In genomic region chr14:52020486-52021137, GRCm38 (mm10) we compare ENCODE assay signal across 8 mouse cellular contexts. TPM values are rescaled to one million over a fixed set of nuclear protein-coding genes. Genes with fewer than 3 reads are reported as not detected.
DNase-seq lines count a peak whose midpoint lies in the region; ATAC-seq and TF ChIP-seq lines count a peak whose summit lies in the region.

TSS of gene Zfp219 (minus strand) at chr14:52020733.

- TF ChIP-seq CTCF in CH12.LX (conservative IDR thresholded peaks at IDR 0.05 in 1 of 2, IDR thresholded peaks at IDR 0.05 in 1 of 2; ENCODE audit: low read depth in 2 of 2, low read length in 2 of 2) = peak in 1 of 2 experiments; percentile 83; a peak in 2 of 4 replicates
- peak; percentile 83 for TF ChIP-seq CTCF in kidney, postnatal 0 days (IDR thresholded peaks at IDR 0.05; ENCODE audit: low read depth)

- H3K79me2 ChIP-seq in CH12.LX (replicated peaks; ENCODE audit: control insufficient read depth, extremely low read depth, insufficient read depth, poor library complexity, severe bottlenecking) (no peaks in the 10 kb centered on the region; the same call in 1 of the 2 replicates), myocyte (ENCODE audit: control insufficient read depth, insufficient read depth) (no peaks in the 10 kb centered on the region)

- dilution Hi-C loops in CH12.LX (cut with MboI; ENCODE audit: extremely low pct_ligation_motif_present, extremely low pct_unique_long_range_greater_than_20kb, low sequenced_read_pairs) = no loop called here

- peak within 1 kb of the TSS; percentile 94 for H3K9ac ChIP-seq in CH12.LX (ENCODE audit: insufficient read depth, low read depth)
- H3K9ac ChIP-seq in heart, embryonic 13.5 days = peak within 1 kb of the TSS; percentile 96
- H3K9ac ChIP-seq in kidney, postnatal 0 days (ENCODE audit: low read depth, low read length) = peak within 1 kb of the TSS; percentile 86
- peak within 1 kb of the TSS; percentile 98 for H3K9ac ChIP-seq in liver, embryonic 11.5 days (ENCODE audit: low read depth, low read length)

- peak; percentile 70 for ATAC-seq in erythroid progenitor cell, adult 5-6 weeks (replicated peaks; ENCODE audit: low FRiP score, poor library complexity, severe bottlenecking)
- peak; percentile 45 for ATAC-seq in heart, embryonic 13.5 days (ENCODE audit: extremely low read depth, insufficient number of reproducible peaks, low FRiP score, low TSS enrichment)
- peak; percentile 70 for ATAC-seq in kidney, postnatal 0 days (replicated peaks; ENCODE audit: low FRiP score, low read depth)
- ATAC-seq in liver, embryonic 11.5 days (replicated peaks; ENCODE audit: low FRiP score) = peak; percentile 67

- peak; percentile 73 for TF ChIP-seq RAD21 in CH12.LX (IDR thresholded peaks at IDR 0.05; ENCODE audit: low read depth, low read length)

- peak within 1 kb of the TSS; percentile 72 for H3K4me2 ChIP-seq in CH12.LX (ENCODE audit: insufficient read depth, low read depth, poor library complexity, severe bottlenecking)
- peak within 1 kb of the TSS; percentile 78 for H3K4me2 ChIP-seq in heart, embryonic 13.5 days
- peak within 1 kb of the TSS; percentile 74 for H3K4me2 ChIP-seq in kidney, postnatal 0 days (ENCODE audit: low read length)
- peak within 1 kb of the TSS; percentile 85 for H3K4me2 ChIP-seq in liver, embryonic 11.5 days
- peak within 1 kb of the TSS; percentile 93 for H3K4me2 ChIP-seq in myocyte (ENCODE audit: low read depth)

- 9% methylated on average over 15 of the region's 15 CpGs for WGBS in heart, embryonic 13.5 days
- 2% methylated on average over 15 of the region's 15 CpGs for WGBS in kidney, postnatal 0 days
- 15% methylated on average over 15 of the region's 15 CpGs for WGBS in liver, embryonic 11.5 days

- H3K4me3 ChIP-seq in CH12.LX (replicated peaks in 1 of 3; ENCODE audit: low read depth in 2 of 3, low read length in 2 of 3, poor library complexity in 1 of 3) = peak within 1 kb of the TSS; percentile 67 to 72 (median 71)
- peak within 1 kb of the TSS; percentile 67 for H3K4me3 ChIP-seq in heart, embryonic 13.5 days
- H3K4me3 ChIP-seq in kidney, postnatal 0 days (replicated peaks; ENCODE audit: low read depth, low read length) = peak within 1 kb of the TSS; percentile 67
- H3K4me3 ChIP-seq in liver, embryonic 11.5 days (ENCODE audit: low read depth, low read length) = peak within 1 kb of the TSS; percentile 74
- peak within 1 kb of the TSS; percentile 53 for H3K4me3 ChIP-seq in myocyte

- H3K36me3 ChIP-seq in CH12.LX (replicated peaks in 1 of 2; ENCODE audit: control insufficient read depth in 1 of 2, insufficient read depth in 1 of 2, low read length in 1 of 2) (peaks cover 0 to 17% of the 10 kb centered on the region in 2 experiments), myocyte (ENCODE audit: control insufficient read depth, insufficient read depth) (no peaks in the 10 kb centered on the region)
- H3K36me3 ChIP-seq in heart, embryonic 13.5 days = no peaks in the 10 kb centered on the region
- H3K36me3 ChIP-seq in kidney, postnatal 0 days (ENCODE audit: insufficient read depth, low read length) = no peaks in the 10 kb centered on the region
- 0 out of 2 replicates have a peak, but pooled peaks cover 3% of the 10 kb centered on the region for H3K36me3 ChIP-seq in liver, embryonic 11.5 days (ENCODE audit: control insufficient read depth, insufficient read depth, low read length)

- H3K9me3 ChIP-seq in CH12.LX (replicated peaks; ENCODE audit: low read length) = no peaks in the 10 kb centered on the region
- H3K9me3 ChIP-seq in heart, embryonic 13.5 days = no peaks in the 10 kb centered on the region
- no peaks in the 10 kb centered on the region for H3K9me3 ChIP-seq in kidney, postnatal 0 days (replicated peaks; ENCODE audit: low read length)
- H3K9me3 ChIP-seq in liver, embryonic 11.5 days (ENCODE audit: control insufficient read depth, low read length) = no peaks in the 10 kb centered on the region

- H3K27ac ChIP-seq in CH12.LX (ENCODE audit: insufficient read depth, low read depth) = peak within 1 kb of the TSS; percentile 95
- peak within 1 kb of the TSS; percentile 100 for H3K27ac ChIP-seq in heart, embryonic 13.5 days (replicated peaks)
- H3K27ac ChIP-seq in kidney, postnatal 0 days = peak within 1 kb of the TSS; percentile 100
- peak within 1 kb of the TSS; percentile 99 for H3K27ac ChIP-seq in liver, embryonic 11.5 days (ENCODE audit: low read depth, low read length)

- no peaks in the 10 kb centered on the region for H3K27me3 ChIP-seq in CH12.LX (replicated peaks)
- no peaks in the 10 kb centered on the region for H3K27me3 ChIP-seq in heart, embryonic 13.5 days (replicated peaks)
- no peaks in the 10 kb centered on the region for H3K27me3 ChIP-seq in kidney, postnatal 0 days (ENCODE audit: insufficient read depth, low read length)
- no peaks in the 10 kb centered on the region for H3K27me3 ChIP-seq in liver, embryonic 11.5 days (replicated peaks; ENCODE audit: control insufficient read depth, insufficient read depth, low read length)
- no peaks in the 10 kb centered on the region for H3K27me3 ChIP-seq in myocyte (ENCODE audit: control insufficient read depth, insufficient read depth, insufficient read length)

- peak within 1 kb of the TSS; percentile 82 for H3ac ChIP-seq in myocyte (ENCODE audit: control insufficient read depth, insufficient read length)

- TF ChIP-seq POLR2A in CH12.LX (IDR thresholded peaks at IDR 0.05; ENCODE audit: low read depth, low read length) (peak; percentile 72), myocyte (IDR thresholded peaks at IDR 0.05; ENCODE audit: insufficient read length, low read depth) (peak; percentile 82)

- DNase-seq in CH12.LX (ENCODE audit: extremely low read depth) = peak; percentile 92
- peak; percentile 94 for DNase-seq in brain, adult 2 months (ENCODE audit: low read depth, low spot score)
- DNase-seq in kidney, postnatal 0 days (ENCODE audit: low spot score) = peak; percentile 96
- DNase-seq in liver, embryonic 11.5 days (ENCODE audit: low spot score) = peak; percentile 80
- peak; percentile 81 for DNase-seq in telencephalon, adult 2 months (ENCODE audit: low read depth, low spot score)

- H3K4me1 ChIP-seq in CH12.LX (ENCODE audit: control insufficient read depth in 1 of 2, insufficient read depth in 2 of 2) = peaks cover 23 to 51% of the 10 kb centered on the region in 2 experiments
- H3K4me1 ChIP-seq in heart, embryonic 13.5 days = peaks cover 63% of the 10 kb centered on the region
- peaks cover 30% of the 10 kb centered on the region for H3K4me1 ChIP-seq in kidney, postnatal 0 days (replicated peaks; ENCODE audit: insufficient read depth, low read length)
- H3K4me1 ChIP-seq in liver, embryonic 11.5 days (replicated peaks; ENCODE audit: control insufficient read depth, insufficient read depth, low read length) = peaks cover 57% of the 10 kb centered on the region

- TF ChIP-seq EP300 in CH12.LX (IDR thresholded peaks at IDR 0.05; ENCODE audit: low read length) = no peak

- in situ Hi-C loops in CH12.LX (cut with MboI; ENCODE audit: low pct_ligation_motif_present, low pct_unique_long_range_greater_than_20kb, low sequenced_read_pairs) = loop anchor here (5.0 kb wide), 1 partner anchor 113 kb away; no protein-coding TSS in a partner anchor

TF ChIP-seq in CH12.LX, 34 proteins besides CTCF, POLR2A, EP300 and RAD21 (continues in another document):
- TF ChIP-seq NELFE (IDR thresholded peaks at IDR 0.05; ENCODE audit: low read depth, low read length) (peak; percentile 42; the same call in 1 of the 2 replicates), CHD1 (IDR thresholded peaks at IDR 0.05; ENCODE audit: low read depth, low read length) (no peak), JUND (conservative IDR thresholded peaks at IDR 0.05; ENCODE audit: low read depth, low read length) (no peak), TBP (conservative IDR thresholded peaks at IDR 0.05; ENCODE audit: low read depth, low read length) (peak; percentile 58; the same call in 1 of the 2 replicates), MXI1 (IDR thresholded peaks at IDR 0.05; ENCODE audit: low read depth, low read length) (no peak; the same call in 1 of the 2 replicates), ZKSCAN1 (IDR thresholded peaks at IDR 0.05; ENCODE audit: borderline replicate concordance, low read depth, low read length) (no peak), MEF2A (IDR thresholded peaks at IDR 0.05; ENCODE audit: borderline replicate concordance, low read depth, low read length) (0 out of 2 replicates have a peak, but pooled peaks have one; percentile 9), USF1 (IDR thresholded peaks at IDR 0.05; ENCODE audit: low read depth, low read length) (no peak), ZC3H11A (IDR thresholded peaks at IDR 0.05; ENCODE audit: low read depth, low read length) (no peak), MAX (IDR thresholded peaks at IDR 0.05; ENCODE audit: low read length) (no peak)

TF ChIP-seq in myocyte, 11 proteins besides CTCF, POLR2A, EP300 and RAD21:
- TF ChIP-seq USF1 (IDR thresholded peaks at IDR 0.05; ENCODE audit: low read depth) (no peak), MYOG (IDR thresholded peaks at IDR 0.05; ENCODE audit: control insufficient read depth in 1 of 3, insufficient read depth in 1 of 3, insufficient read length in 2 of 3, low read depth in 2 of 3) (peak in 1 of 3 experiments; percentile 31), MAX (IDR thresholded peaks at IDR 0.05; ENCODE audit: low read depth) (no peak), POLR2AphosphoS2 (IDR thresholded peaks at IDR 0.05; ENCODE audit: insufficient read length, low read depth) (peak; percentile 78), MYOD1 (IDR thresholded peaks at IDR 0.05; ENCODE audit: control insufficient read depth in 1 of 3, insufficient read length in 2 of 3, low read depth in 2 of 3) (peak in 2 of 3 experiments; percentile 31 to 58), REST (IDR thresholded peaks at IDR 0.05; ENCODE audit: insufficient read depth, insufficient read length) (no peak)

RNA-seq across cellular contexts. Expression of gene Zfp219, which starts in this region (rescaled TPM):
- total RNA-seq in CH12.LX (2012; rRNA removed) = 17.5 and 20.0 TPM in 2 replicates
- 11.5 and 15.8 TPM in 2 replicates for total RNA-seq in CH12.LX (2014; rRNA removed)
- 19.3 and 20.8 TPM in 2 replicates for polyA plus RNA-seq in CH12.LX (2012; ENCODE audit: insufficient read length, low read depth)
- 2.2 and 4.2 TPM in 2 replicates for total RNA-seq in erythroid progenitor cell, adult 5-6 weeks (2015; ENCODE audit: low replicate concordance)
- 3.9 and 4.8 TPM in 2 replicates for total RNA-seq in erythroid progenitor cell, adult 5-6 weeks (2017; ENCODE audit: low replicate concordance)
- polyA plus RNA-seq in heart, embryonic 13.5 days (2015; fragmentation: Nextera tagmentation; extraction: Ambion mirVana) = 14.5 and 15.6 TPM in 2 replicates
- polyA plus RNA-seq in kidney, postnatal 0 days (2015; fragmentation: Nextera tagmentation; extraction: Ambion mirVana) = 34.0 and 35.8 TPM in 2 replicates
- polyA plus RNA-seq in liver, embryonic 11.5 days (2014; fragmentation: Nextera tagmentation; extraction: Ambion mirVana) = 19.8 and 21.9 TPM in 2 replicates
- polyA plus RNA-seq in myocyte (2012; fragmentation: generic; extraction: Trizol) = 13.6 TPM

Comparison
In these comparisons a context has a peak if more than half of its experiments do, and no peak if none do; other contexts are left out.
1. Peak in every context shown above with its lines: DNase-seq, ATAC-seq, H3K4me3 ChIP-seq and H3K27ac ChIP-seq.